Mouse (Mus musculus): Measurements from ENCODE around the gene H2-M10.3.
"Not testable (repeated sequence)": the region's sequence is repeated elsewhere in the genome, so short reads cannot be mapped to it uniquely, and the experiment has no call there.

H2-M10.3 gene

GRCm38 (mm10) chr17:36368317-36368716, at the start of gene H2-M10.3:
TSS of gene H2-M10.3 (minus strand) at chr17:36368417.
- not testable (repeated sequence) for DNase-seq (ENCODE audit: low read depth)

GRCm38 (mm10) chr17:36417416-36417815, 49.2 kb upstream of the H2-M10.3 start:
- DNase-seq (ENCODE audit: low read depth): no peak

GRCm38 (mm10) chr17:36415407-36415806, 47.2 kb upstream of the H2-M10.3 start:
- no peak for DNase-seq (ENCODE audit: low read depth)

GRCm38 (mm10) chr17:36414361-36414760, 46.1 kb upstream of the H2-M10.3 start:
- no peak for DNase-seq (ENCODE audit: low read depth)

GRCm38 (mm10) chr17:36389907-36390306, 21.7 kb upstream of the H2-M10.3 start:
- no peak for DNase-seq (ENCODE audit: low read depth)

- DNase-seq (ENCODE audit: low read depth): not testable (repeated sequence)
Measured at GRCm38 (mm10) chr17:36362404-36362803, 5.8 kb downstream of the H2-M10.3 start.

- peak; percentile 3 for DNase-seq (ENCODE audit: low read depth)
Measured at GRCm38 (mm10) chr17:36357512-36357911, 10.7 kb downstream of the H2-M10.3 start.

- DNase-seq (ENCODE audit: low read depth): no peak
Measured at GRCm38 (mm10) chr17:36355763-36356162, 12.5 kb downstream of the H2-M10.3 start.

GRCm38 (mm10) chr17:36355343-36355742, 12.9 kb downstream of the H2-M10.3 start:
- not testable (repeated sequence) for DNase-seq (ENCODE audit: low read depth)

- DNase-seq (ENCODE audit: low read depth): no peak
Measured at GRCm38 (mm10) chr17:36326055-36326454, 42.2 kb downstream of the H2-M10.3 start, which contains the start of gene H2-M10.1. TSS of gene H2-M10.1 (minus strand) at chr17:36326155.

- DNase-seq (ENCODE audit: low read depth): no peak
Measured at GRCm38 (mm10) chr17:36315689-36316253, 52.4 kb downstream of the H2-M10.3 start.

- peak; percentile 17 for DNase-seq (ENCODE audit: low read depth)
Measured at GRCm38 (mm10) chr17:36315041-36315688, 53.1 kb downstream of the H2-M10.3 start.

All from c-Kit-positive CD71-positive TER-119-negative erythroid progenitor cells, embryonic 14.5 days (primary cell).